Mouse (Mus musculus) midbrain, embryonic 10.5 days (tissue): Measurements from ENCODE around the gene Kif1bp. TPM values are rescaled to one million over a fixed set of nuclear protein-coding genes. Genes with fewer than 3 reads are reported as not detected.

Experiments used
- DNase-seq: peaks from one replicate; pipeline ENCODE4 v3.0.0-alpha.2; 2017; ENCODE audit warnings: low spot score
- H3K27ac ChIP-seq: fragments of 300-500 bp; sonication (generic); replicated peaks from 2 replicates; pipeline ENCODE4 v1.5.1; 2016; ENCODE audit warnings: mild to moderate bottlenecking
- H3K27me3 ChIP-seq: fragments of 300-500 bp; sonication (generic); 2 replicates; pipeline ENCODE4 v1.6.1; 2016; ENCODE audit warnings: low read depth, mild to moderate bottlenecking; ENCODE audit not compliant: poor library complexity, severe bottlenecking
- H3K36me3 ChIP-seq: fragments of 300-500 bp; sonication (generic); 2 replicates; pipeline ENCODE4 v1.6.1; 2016; ENCODE audit warnings: mild to moderate bottlenecking, moderate library complexity
- H3K4me1 ChIP-seq: fragments of 300-500 bp; sonication (generic); 2 replicates; pipeline ENCODE4 v1.6.1; 2016
- H3K4me3 ChIP-seq: fragments of 300-500 bp; sonication (generic); 2 replicates; pipeline ENCODE4 v1.5.1; 2016; ENCODE audit warnings: mild to moderate bottlenecking, moderate library complexity
- H3K9me3 ChIP-seq: fragments of 300-500 bp; sonication (generic); replicated peaks from 2 replicates; pipeline ENCODE4 v1.6.1; 2016; ENCODE audit warnings: mild to moderate bottlenecking
- WGBS: fragments of 180-500 bp; shearing (Covaris S2); methylation state at CpG from one replicate; pipeline ENCODE4 v1.1.7; 2016; 5-methylcytosine and 5-hydroxymethylcytosine counted together
- polyA plus RNA-seq: library from polyadenylated mRNA; unstranded; fragments of >200 nt; fragmentation: Nextera tagmentation; extraction: Ambion mirVana; gene quantifications from 2 replicates; pipeline ENCODE4 v1.2.1, GENCODE M21; 2016

Gene Kif1bp
- polyA plus RNA-seq, 1 experiment from 2014 or later = 39.5 TPM

DNA sequence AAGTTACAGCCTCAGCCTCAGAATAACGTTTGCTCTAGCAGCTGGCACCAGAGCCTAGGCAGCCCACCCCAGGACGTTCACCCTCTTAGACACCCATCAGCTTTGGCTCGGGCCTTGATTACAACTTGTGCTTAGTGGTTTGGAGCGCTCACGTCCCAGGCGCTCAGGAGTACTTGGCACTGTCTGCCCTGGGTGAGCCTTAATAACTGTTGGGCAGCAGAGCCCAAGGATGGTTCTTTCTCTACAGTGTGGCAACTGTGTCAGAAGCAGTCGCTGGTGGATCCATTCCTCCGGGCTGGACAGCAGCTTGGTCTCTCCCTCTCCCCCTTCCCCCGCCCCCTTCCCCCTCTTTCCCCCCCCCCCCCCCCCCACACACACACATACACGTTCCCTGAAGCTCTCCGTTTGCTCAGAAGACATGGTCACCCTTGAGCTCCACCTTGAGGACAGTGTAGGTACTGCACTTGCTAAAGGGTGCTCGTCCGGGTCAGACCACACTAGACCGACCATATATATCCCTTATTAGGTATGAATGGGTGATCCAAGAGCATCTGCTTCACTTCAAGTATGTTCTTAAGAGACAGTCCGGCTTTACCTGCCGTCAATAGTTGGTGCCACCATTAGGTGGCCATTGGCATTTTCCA lies 28.6 kb downstream of the Kif1bp start:
- H3K9me3 ChIP-seq = no peaks in the 10 kb centered on the region
- H3K27me3 ChIP-seq = no peaks in the 10 kb centered on the region
- no peaks in the 10 kb centered on the region for H3K36me3 ChIP-seq
- no peak overlapping the region for H3K27ac ChIP-seq
- peaks cover 4% of the 10 kb centered on the region for H3K4me1 ChIP-seq
- WGBS = 32% methylated on average over 15 of the region's 16 CpGs
- DNase-seq = peak; percentile 71
- no peak overlapping the region for H3K4me3 ChIP-seq

DNA sequence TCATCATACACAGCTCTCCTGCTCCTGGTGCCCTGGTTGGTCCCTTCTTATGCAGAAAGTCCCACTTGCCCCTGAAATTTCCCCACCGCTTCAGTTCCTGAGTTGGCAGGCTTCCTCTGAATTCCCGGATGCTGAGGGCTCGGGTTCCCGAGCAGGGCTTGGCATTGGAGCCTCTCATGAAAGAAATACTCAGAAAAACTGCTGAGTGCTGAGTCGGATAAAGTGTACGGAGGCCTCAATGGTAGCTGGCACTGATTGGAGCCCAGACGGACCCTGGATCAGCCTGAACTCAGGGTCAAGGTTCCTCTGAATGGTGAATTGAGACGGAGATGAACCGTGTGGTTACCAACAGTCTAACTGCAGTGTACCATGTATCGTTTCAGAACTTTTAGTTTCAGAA lies 31.8 kb downstream of the Kif1bp start:
- Histone ChIP-seq H3K36me3 (no peaks in the 10 kb centered on the region), H3K4me1 (peaks cover 4% of the 10 kb centered on the region), H3K4me3 (no peak overlapping the region), H3K27me3 (no peaks in the 10 kb centered on the region), H3K9me3 (no peaks in the 10 kb centered on the region), H3K27ac (no peak overlapping the region)
- 91% methylated on average over 10 of the region's 10 CpGs for WGBS
- no peak for DNase-seq

DNA sequence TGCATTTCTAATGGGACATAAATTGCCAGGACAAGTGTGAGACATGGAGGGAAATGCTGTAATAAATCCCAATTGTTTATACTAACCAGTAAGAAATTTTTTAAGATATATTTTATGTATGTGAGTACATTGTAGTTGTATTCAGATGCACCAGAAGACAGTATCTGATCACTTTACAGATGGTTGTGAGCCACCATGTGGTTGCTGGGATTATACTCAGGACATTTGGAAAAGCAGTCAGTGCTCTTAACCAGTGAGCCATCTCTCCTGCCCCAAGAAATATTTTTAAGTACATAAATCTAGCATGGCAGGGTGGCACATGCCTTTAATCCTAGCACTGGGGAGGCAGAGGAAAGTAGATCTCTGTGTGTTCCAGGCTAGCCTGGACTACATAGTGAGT lies 32.5 kb downstream of the Kif1bp start:
- Histone ChIP-seq H3K4me3 (no peak overlapping the region), H3K27ac (no peak overlapping the region), H3K9me3 (no peaks in the 10 kb centered on the region), H3K4me1 (peaks cover 4% of the 10 kb centered on the region), H3K36me3 (no peaks in the 10 kb centered on the region), H3K27me3 (no peaks in the 10 kb centered on the region)
- no peak for DNase-seq

DNA sequence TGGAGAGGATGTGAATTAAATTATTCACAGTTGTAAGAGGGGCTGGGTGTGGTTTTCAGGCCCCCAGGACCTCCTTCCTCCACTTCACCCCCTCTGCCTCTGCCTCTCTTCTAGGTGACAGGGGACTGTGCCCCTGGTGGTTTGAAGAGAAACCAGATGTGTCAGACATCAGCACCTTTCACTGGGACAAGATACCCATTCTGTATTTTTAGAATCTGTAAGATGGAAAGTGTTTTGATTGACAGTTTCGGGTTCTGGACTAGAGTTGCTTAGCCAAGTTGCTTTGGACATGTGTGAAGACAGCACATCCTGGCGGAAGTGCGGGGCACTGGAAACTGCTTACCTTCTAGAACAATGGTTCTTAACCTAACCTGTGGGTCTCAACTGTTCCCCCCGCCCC lies 33.9 kb downstream of the Kif1bp start:
- no peaks in the 10 kb centered on the region; the same call in 1 of the 2 replicates for H3K4me1 ChIP-seq
- DNase-seq = no peak

DNA sequence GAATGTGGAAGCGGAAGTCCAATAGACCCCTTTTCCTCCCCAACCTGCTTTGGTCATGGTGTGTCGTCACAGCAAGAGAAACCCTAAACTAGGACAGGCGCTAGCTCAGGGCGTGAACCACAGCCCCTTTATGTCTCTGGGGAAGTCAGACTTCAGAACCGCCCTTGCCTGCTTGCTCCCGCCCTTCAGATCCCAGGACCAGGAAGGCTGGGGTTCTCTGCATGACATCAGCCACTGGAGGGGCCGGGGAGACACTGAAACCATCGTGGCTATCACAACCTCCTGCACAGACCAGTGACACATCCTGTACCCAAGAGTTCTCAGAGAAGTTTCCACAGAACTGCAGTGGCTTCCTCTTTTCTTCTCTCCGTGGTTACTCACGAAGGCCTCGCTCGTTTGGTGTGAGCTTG lies 34.9 kb downstream of the Kif1bp start:
- Histone ChIP-seq H3K27ac (no peak overlapping the region), H3K4me1 (no peaks in the 10 kb centered on the region), H3K4me3 (no peak overlapping the region), H3K36me3 (no peaks in the 10 kb centered on the region), H3K9me3 (no peaks in the 10 kb centered on the region), H3K27me3 (no peaks in the 10 kb centered on the region)
- no peak for DNase-seq
- 85% methylated on average over 12 of the region's 12 CpGs for WGBS

More for the DNA sequence above, 33.9 kb downstream of the Kif1bp start:
- H3K36me3 ChIP-seq = no peaks in the 10 kb centered on the region
- no peaks in the 10 kb centered on the region for H3K27me3 ChIP-seq
- no peak overlapping the region for H3K4me3 ChIP-seq
- WGBS = 88% methylated on average over 4 of the region's 4 CpGs
- H3K9me3 ChIP-seq = no peaks in the 10 kb centered on the region
- no peak overlapping the region for H3K27ac ChIP-seq

DNA sequence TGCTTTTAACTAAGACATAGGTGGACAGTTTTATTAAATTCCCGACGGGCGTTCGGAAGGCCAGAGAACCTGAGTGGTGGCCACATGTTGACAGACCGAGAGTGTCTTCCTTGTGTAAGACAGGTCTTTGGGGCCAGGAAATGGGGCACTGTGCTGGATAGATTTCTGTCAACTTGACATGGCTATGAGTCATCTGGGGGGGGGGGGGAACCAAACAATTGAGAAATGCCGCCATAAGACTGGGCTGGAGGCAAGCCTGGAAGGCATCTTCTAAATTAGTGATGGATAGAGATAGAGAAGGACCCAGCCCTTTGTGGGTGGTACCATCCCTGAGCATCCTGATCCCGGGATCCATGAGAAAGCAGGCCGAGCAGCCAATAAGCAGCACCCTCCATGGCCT lies 35.3 kb downstream of the Kif1bp start:
- no peak for DNase-seq
- H3K27me3 ChIP-seq = no peaks in the 10 kb centered on the region
- WGBS = 94% methylated on average over 8 of the region's 8 CpGs
- H3K27ac ChIP-seq = no peak overlapping the region
- no peak overlapping the region for H3K4me3 ChIP-seq
- H3K36me3 ChIP-seq = no peaks in the 10 kb centered on the region
- no peaks in the 10 kb centered on the region for H3K4me1 ChIP-seq
- no peaks in the 10 kb centered on the region for H3K9me3 ChIP-seq

DNA sequence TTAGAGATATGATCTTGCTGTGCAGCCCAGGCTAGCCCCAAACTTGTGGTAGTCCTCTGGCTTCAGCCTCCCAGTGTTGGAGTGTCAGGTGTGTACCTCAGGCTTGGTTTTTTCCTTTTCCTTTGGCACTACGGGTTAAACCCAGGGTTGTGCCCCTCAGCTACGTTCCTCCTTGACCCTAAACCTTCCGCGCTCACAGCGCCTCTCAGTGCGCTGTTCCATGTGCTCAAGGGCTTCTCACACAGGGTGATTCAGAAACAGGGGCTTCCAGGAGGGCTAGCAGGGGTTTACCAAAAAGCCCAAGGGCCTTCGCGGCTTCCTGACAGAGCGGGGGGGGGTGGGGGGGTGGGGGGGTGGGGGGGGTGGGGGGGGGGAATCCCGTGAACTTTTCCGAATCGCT lies 35.8 kb downstream of the Kif1bp start:
- H3K4me3 ChIP-seq = no peak overlapping the region
- no peaks in the 10 kb centered on the region for H3K27me3 ChIP-seq
- no peaks in the 10 kb centered on the region for H3K9me3 ChIP-seq
- H3K4me1 ChIP-seq = no peaks in the 10 kb centered on the region
- no peaks in the 10 kb centered on the region for H3K36me3 ChIP-seq
- 97% methylated on average over 12 of the region's 12 CpGs for WGBS
- H3K27ac ChIP-seq = no peak overlapping the region
- DNase-seq = no peak

DNA sequence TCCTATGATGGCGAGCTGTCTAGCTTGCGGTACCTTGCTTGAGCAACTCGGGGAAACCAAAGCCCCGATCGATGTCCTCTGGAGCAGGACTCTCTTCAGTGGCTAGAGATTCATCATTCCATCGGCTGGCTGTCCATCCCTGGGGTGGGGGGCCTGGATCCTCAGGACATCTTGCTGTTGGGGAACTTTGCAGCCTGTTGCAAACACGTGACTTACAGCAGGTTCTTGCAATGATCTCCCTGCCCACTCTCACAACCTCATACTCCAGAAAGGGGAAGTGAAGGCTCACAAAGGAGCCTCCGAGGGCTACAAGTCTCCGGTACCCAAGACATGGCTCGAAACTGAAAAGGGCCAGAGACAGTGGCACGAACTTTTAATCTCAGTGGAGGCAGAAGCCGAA lies 36.8 kb downstream of the Kif1bp start:
- Histone ChIP-seq H3K4me3 (no peak overlapping the region), H3K36me3 (no peaks in the 10 kb centered on the region), H3K27me3 (no peaks in the 10 kb centered on the region), H3K9me3 (no peaks in the 10 kb centered on the region), H3K4me1 (no peaks in the 10 kb centered on the region), H3K27ac (no peak overlapping the region)
- DNase-seq = no peak
- WGBS = 93% methylated on average over 12 of the region's 12 CpGs

DNA sequence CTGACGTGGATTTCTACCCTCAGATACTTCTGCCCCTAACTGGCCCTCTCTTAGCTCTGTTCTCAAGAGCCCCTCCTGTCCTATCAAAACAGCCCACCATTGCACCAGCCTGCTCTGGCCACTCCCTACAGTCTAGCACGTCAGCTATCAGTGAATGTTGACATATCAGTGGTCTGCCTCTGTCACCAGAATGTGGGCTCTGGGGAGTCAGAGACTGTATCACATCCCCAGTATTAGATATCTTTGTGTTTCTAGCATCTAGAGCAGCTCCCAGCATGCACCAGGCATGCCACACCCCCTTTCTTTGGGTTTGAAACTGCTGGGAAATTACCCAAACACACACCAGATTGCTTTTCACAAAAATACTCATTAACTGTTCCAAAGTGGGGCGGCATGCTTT lies 37.5 kb downstream of the Kif1bp start:
- no peak for DNase-seq
- Histone ChIP-seq H3K27me3 (no peaks in the 10 kb centered on the region), H3K27ac (no peak overlapping the region), H3K36me3 (no peaks in the 10 kb centered on the region), H3K4me3 (no peak overlapping the region), H3K4me1 (no peaks in the 10 kb centered on the region), H3K9me3 (no peaks in the 10 kb centered on the region)
- 74% methylated on average over 3 of the region's 3 CpGs for WGBS

DNA sequence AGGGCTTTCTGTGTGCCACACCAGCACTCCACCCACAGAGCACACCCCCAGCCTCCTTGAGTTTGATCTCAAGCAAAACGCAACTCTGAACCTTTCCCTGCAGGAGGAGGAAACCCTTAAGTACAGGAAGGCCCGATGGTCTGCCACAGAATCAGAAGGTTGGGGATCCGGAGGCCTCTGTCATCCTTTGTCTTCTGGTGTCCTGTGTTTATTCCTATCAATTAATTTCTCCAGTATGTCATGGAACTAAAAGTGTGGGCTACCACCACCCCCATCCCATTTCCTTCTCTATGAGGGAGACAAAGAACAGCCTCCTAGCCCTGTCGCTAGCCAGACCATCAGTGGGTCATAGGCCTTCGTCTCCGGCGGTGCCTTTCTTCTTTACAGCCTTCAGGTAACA lies 43.7 kb downstream of the Kif1bp start:
- H3K4me3 ChIP-seq = no peak overlapping the region
- H3K4me1 ChIP-seq = no peaks in the 10 kb centered on the region
- no peaks in the 10 kb centered on the region for H3K9me3 ChIP-seq
- no peak for DNase-seq
- H3K27me3 ChIP-seq = no peaks in the 10 kb centered on the region
- H3K27ac ChIP-seq = no peak overlapping the region
- 89% methylated on average over 7 of the region's 7 CpGs for WGBS
- no peaks in the 10 kb centered on the region for H3K36me3 ChIP-seq

DNA sequence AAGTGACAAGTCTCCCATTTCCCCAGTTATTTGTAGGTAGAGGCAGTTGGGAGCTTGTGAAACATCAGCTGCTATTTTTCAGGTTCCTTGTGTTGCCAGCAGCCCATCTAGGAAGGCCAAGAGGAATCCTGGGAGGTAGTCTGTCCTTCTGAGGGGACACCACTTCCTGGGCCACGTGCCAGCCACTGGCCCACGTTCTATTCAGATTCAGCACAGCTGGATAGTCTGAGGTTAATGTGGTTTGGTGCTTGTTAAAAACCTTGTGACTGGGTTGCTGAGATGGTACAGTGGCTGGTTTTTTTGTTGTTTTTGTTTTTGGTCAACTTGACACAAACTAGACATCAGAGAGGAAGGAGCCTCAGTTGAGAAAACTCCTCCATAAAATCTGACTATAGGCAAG lies 45.4 kb downstream of the Kif1bp start:
- no peak overlapping the region for H3K27ac ChIP-seq
- no peaks in the 10 kb centered on the region for H3K9me3 ChIP-seq
- no peaks in the 10 kb centered on the region for H3K36me3 ChIP-seq
- no peaks in the 10 kb centered on the region for H3K4me1 ChIP-seq
- no peak overlapping the region for H3K4me3 ChIP-seq
- no peaks in the 10 kb centered on the region for H3K27me3 ChIP-seq
- 71% methylated on average over 2 of the region's 2 CpGs for WGBS
- DNase-seq = no peak

DNA sequence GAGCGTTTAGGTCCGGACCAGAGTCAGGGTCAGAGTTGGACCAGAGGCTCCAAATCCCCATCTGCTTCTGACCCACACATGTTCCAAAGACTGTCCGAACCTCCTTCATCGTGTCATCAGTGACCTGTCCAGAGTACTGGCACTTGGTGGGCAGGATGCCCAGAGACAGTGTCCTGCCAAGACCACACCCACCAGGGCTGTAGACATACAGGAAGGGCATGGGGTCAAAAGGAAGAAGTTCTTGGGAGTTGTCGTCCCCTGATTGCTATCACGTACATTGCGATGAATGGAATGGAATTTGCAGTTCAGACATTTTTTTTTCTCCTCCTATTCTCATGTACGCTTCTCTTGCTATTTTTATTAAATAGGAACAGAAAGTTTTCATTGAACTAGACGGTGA lies 48.1 kb downstream of the Kif1bp start:
- no peak for DNase-seq
- Histone ChIP-seq H3K27me3 (no peaks in the 10 kb centered on the region), H3K36me3 (no peaks in the 10 kb centered on the region), H3K27ac (no peak overlapping the region), H3K4me1 (no peaks in the 10 kb centered on the region), H3K4me3 (no peak overlapping the region), H3K9me3 (no peaks in the 10 kb centered on the region)
- 89% methylated on average over 9 of the region's 9 CpGs for WGBS

DNA sequence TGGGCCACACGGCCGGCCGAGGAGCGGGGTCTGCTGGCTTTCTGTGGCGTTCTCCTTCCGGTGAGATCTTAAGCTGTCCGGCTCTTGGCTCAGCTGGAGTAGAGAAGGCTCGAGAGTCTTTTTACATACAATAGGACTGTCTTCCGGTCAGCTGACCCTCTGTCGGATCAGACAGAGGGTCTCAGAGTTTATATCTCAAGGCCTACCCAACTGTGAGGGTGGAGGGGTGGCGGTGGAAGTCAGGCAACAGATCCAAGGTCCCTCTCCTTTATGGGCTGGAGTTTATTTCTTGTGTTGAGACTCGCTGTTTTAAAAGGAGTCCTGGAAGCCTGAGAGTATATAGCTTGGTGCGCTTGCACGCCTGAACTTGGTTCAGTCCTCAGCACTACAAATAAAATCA lies 50.9 kb downstream of the Kif1bp start, which contains the start of gene Srgn:
TSS of gene Srgn (minus strand) at position 101 of the 400 bp plus-strand sequence.
- Histone ChIP-seq H3K27me3 (no peaks in the 10 kb centered on the region), H3K9me3 (no peaks in the 10 kb centered on the region), H3K4me1 (no peaks in the 10 kb centered on the region), H3K36me3 (no peaks in the 10 kb centered on the region), H3K27ac (no peak within 1 kb of the TSS), H3K4me3 (no peak within 1 kb of the TSS)
- WGBS = 88% methylated on average over 14 of the region's 14 CpGs
- DNase-seq = no peak
